Mouse (Mus musculus) liver, embryonic 12.5 days (tissue): ENCODE data around the gene Rab31. TPM values are rescaled to one million over a fixed set of nuclear protein-coding genes. Genes with fewer than 3 reads are reported as not detected.
A peak's percentile ranks its signal among the peaks of the same experiment; 100 is the strongest.

Experiments
- ATAC-seq: fragments of 200-750 bp; cut with Nextera tagmentation; 2 replicates; pipeline ENCODE4 v1.8.0; 2017; ENCODE audit warnings: moderate number of reproducible peaks, mild to moderate bottlenecking, moderate library complexity
- H3K27ac ChIP-seq: fragments of 300-500 bp; sonication (generic); 2 replicates; pipeline ENCODE4 v1.5.1; 2016; ENCODE audit warnings: mild to moderate bottlenecking
- H3K27me3 ChIP-seq: fragments of 300-500 bp; sonication (generic); replicated peaks from 2 replicates; pipeline ENCODE4 v1.6.1; 2016; ENCODE audit warnings: mild to moderate bottlenecking, moderate library complexity
- H3K36me3 ChIP-seq: fragments of 300-500 bp; sonication (generic); 2 replicates; pipeline ENCODE4 v1.6.1; 2016; ENCODE audit warnings: mild to moderate bottlenecking, moderate library complexity
- H3K4me1 ChIP-seq: fragments of 300-500 bp; sonication (generic); 2 replicates; pipeline ENCODE4 v1.6.1; 2016
- H3K4me2 ChIP-seq: fragments of 300-500 bp; sonication (generic); 2 replicates; pipeline ENCODE4 v1.6.1; 2016; ENCODE audit warnings: mild to moderate bottlenecking, moderate library complexity
- H3K4me3 ChIP-seq: fragments of 300-500 bp; sonication (generic); 2 replicates; pipeline ENCODE4 v1.5.1; 2016; ENCODE audit warnings: mild to moderate bottlenecking, moderate library complexity
- H3K9ac ChIP-seq: fragments of 300-500 bp; sonication (generic); 2 replicates; pipeline ENCODE4 v1.6.1; 2016; ENCODE audit warnings: mild to moderate bottlenecking, moderate library complexity
- H3K9me3 ChIP-seq: fragments of 300-500 bp; sonication (generic); replicated peaks from 2 replicates; pipeline ENCODE4 v1.6.1; 2016; ENCODE audit warnings: mild to moderate bottlenecking, moderate library complexity
- WGBS: fragments of 180-500 bp; shearing (Covaris S2); methylation state at CpG from one replicate; pipeline ENCODE4 v1.1.7; 2016; ENCODE audit not compliant: insufficient replicate concordance; 5-methylcytosine and 5-hydroxymethylcytosine counted together
- polyA plus RNA-seq: library from polyadenylated mRNA; unstranded; fragments of >200 nt; fragmentation: Nextera tagmentation; extraction: Ambion mirVana; gene quantifications from 2 replicates; pipeline ENCODE4 v1.2.1, GENCODE M21; 2016

Rab31 gene
- polyA plus RNA-seq, 1 experiment from 2014 or later: 7.7 TPM

DNA sequence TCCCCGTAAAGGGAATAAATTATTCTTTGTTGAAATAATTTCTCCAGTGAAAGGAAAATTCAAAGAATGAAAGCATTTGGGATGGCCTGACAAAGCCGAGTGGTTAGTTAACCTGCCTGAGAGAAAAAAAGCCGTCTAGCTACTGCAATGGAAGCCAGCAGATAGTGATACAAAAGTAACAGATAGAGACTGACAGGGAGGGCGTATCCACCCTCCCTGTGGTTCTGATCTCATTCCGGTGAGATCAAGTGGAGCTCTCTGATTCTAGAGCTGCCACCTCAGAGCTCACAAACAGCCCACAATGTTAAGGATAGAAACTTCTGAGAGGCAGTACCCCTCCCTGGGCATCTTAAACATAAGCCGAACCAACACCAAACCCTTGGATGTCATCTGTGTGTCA is 23.6 kb downstream of the Rab31 start:
- H3K27ac ChIP-seq: no peak overlapping the region
- no peak overlapping the region for H3K4me3 ChIP-seq
- H3K4me2 ChIP-seq: no peak overlapping the region
- H3K27me3 ChIP-seq: no peaks in the 10 kb centered on the region
- H3K4me1 ChIP-seq: no peaks in the 10 kb centered on the region
- no peaks in the 10 kb centered on the region for H3K36me3 ChIP-seq
- 68% methylated on average over 6 of the region's 6 CpGs for WGBS
- H3K9me3 ChIP-seq: no peaks in the 10 kb centered on the region
- no peak overlapping the region for H3K9ac ChIP-seq
- ATAC-seq: no peak

DNA sequence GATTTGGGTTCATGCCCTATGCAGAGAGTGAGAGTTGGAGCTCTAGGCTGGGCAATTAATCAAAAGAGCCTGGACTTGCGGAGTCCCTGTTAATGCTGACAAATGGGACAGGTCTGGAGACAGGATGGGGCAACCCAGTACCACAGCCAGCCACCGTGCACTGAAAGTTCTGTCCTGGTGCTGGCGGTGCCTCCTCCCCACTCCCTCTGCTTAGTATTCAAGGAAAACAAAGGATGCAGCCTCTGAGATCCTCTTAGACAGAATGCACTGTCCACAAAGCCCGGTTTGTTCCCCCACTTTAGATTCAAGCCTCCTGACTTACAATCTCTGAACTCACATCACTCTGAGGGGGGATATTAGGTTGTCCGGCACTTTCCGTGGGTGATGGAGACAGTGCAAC is 26.2 kb downstream of the Rab31 start:
- Histone ChIP-seq H3K27me3 (no peaks in the 10 kb centered on the region), H3K9ac (no peak overlapping the region), H3K4me1 (no peaks in the 10 kb centered on the region), H3K4me3 (no peak overlapping the region), H3K9me3 (no peaks in the 10 kb centered on the region), H3K36me3 (no peaks in the 10 kb centered on the region), H3K27ac (no peak overlapping the region), H3K4me2 (no peak overlapping the region)
- no peak for ATAC-seq
- WGBS: 72% methylated on average over 6 of the region's 6 CpGs

- Histone ChIP-seq H3K27ac (no peak overlapping the region), H3K9ac (no peak overlapping the region), H3K4me1 (no peaks in the 10 kb centered on the region), H3K27me3 (no peaks in the 10 kb centered on the region), H3K36me3 (no peaks in the 10 kb centered on the region), H3K4me3 (no peak overlapping the region), H3K4me2 (no peak overlapping the region), H3K9me3 (no peaks in the 10 kb centered on the region)
- WGBS: 70% methylated on average over 11 of the region's 11 CpGs
- no peak for ATAC-seq
Observed at GRCm38 (mm10) chr17:65743664-65744330, 28.8 kb downstream of the Rab31 start.

DNA sequence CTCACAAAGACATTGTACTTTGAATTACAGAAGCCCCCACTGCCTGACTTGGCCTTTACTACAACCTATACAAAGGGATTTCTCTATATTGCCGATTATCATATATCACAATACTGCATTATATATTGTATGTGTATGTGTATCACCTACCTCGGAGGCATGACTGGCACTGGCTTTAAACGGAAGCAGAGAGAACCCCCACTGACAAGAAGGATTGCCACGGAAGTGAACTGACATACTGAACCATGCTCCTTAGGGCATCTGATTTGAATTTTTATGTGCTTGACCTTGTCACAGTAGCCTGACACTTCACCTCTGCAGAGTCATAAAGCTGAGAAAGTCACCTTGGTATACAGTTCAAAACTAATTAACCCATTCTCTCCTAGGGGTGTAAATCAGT is 29.6 kb downstream of the Rab31 start:
- Histone ChIP-seq H3K4me2 (no peak overlapping the region), H3K4me3 (no peak overlapping the region), H3K9ac (no peak overlapping the region), H3K9me3 (no peaks in the 10 kb centered on the region), H3K27me3 (no peaks in the 10 kb centered on the region), H3K4me1 (no peaks in the 10 kb centered on the region), H3K36me3 (no peaks in the 10 kb centered on the region), H3K27ac (no peak overlapping the region)
- ATAC-seq: no peak
- 71% methylated on average over 4 of the region's 4 CpGs for WGBS

DNA sequence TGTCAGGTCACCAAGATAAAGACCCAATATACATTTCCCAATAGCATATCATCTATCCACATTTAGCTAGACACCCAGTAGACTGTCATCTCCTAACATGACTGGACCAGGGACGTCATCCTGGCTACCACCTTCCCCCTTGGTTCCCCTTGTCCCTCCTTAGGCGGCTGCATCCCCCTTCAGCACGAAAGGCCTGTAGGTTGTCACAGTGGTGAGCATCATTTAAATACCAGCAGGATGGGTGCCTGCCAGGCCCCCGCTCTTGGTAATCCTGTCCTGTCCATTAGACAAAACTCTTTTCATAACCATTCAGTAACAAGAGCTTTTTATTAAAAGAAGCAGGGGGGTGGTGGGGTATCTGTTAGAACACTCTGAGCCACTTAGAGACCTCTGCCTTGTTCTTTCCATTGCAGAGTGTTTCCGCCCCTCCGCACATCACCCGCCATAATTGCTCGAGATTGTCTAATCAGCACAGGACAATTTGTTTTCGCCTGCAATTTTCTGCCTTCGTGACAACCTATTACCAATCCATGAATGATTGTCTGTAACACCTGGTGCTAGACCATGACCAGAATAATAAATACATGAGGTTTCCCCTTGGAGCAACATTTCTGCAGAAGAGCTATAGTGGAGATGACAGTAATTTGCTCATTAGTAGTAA is 30.2 kb downstream of the Rab31 start:
- no peak overlapping the region for H3K4me3 ChIP-seq
- H3K9me3 ChIP-seq: no peaks in the 10 kb centered on the region
- WGBS: 73% methylated on average over 10 of the region's 10 CpGs
- H3K9ac ChIP-seq: no peak overlapping the region
- H3K36me3 ChIP-seq: no peaks in the 10 kb centered on the region
- H3K4me1 ChIP-seq: no peaks in the 10 kb centered on the region
- H3K27ac ChIP-seq: no peak overlapping the region
- no peak for ATAC-seq
- H3K27me3 ChIP-seq: no peaks in the 10 kb centered on the region
- no peak overlapping the region for H3K4me2 ChIP-seq

DNA sequence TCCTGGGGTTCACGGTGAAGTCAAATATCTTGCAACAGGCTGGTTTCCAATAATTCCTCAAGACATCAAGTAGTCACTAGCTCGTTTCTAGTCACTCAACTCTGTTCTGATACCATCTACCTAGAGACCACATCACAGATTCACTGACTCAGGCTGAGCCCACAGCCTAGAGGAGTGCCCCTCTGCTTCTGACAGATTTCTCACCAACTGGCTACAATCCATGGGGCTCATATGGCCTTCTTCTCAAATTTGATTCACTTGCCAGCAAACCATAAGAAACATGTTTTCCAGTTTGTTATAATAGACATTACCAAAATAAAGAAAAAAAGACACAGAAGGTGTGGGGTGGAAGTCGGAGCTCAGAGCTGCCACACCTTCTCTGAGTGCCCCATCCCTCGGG is 31.0 kb downstream of the Rab31 start:
- H3K9ac ChIP-seq: no peak overlapping the region
- no peak overlapping the region for H3K27ac ChIP-seq
- no peaks in the 10 kb centered on the region for H3K36me3 ChIP-seq
- no peaks in the 10 kb centered on the region for H3K27me3 ChIP-seq
- no peaks in the 10 kb centered on the region for H3K4me1 ChIP-seq
- no peaks in the 10 kb centered on the region for H3K9me3 ChIP-seq
- 66% methylated on average over 4 of the region's 4 CpGs for WGBS
- no peak overlapping the region for H3K4me2 ChIP-seq
- no peak overlapping the region for H3K4me3 ChIP-seq
- ATAC-seq: no peak

- Histone ChIP-seq H3K4me1 (no peaks in the 10 kb centered on the region), H3K4me2 (no peak overlapping the region), H3K9me3 (no peaks in the 10 kb centered on the region), H3K4me3 (no peak overlapping the region), H3K9ac (no peak overlapping the region), H3K36me3 (no peaks in the 10 kb centered on the region), H3K27me3 (no peaks in the 10 kb centered on the region), H3K27ac (no peak overlapping the region)
- WGBS: 60% methylated on average over 15 of the region's 15 CpGs
- ATAC-seq: no peak
Observed at GRCm38 (mm10) chr17:65739874-65740725, 32.5 kb downstream of the Rab31 start.

DNA sequence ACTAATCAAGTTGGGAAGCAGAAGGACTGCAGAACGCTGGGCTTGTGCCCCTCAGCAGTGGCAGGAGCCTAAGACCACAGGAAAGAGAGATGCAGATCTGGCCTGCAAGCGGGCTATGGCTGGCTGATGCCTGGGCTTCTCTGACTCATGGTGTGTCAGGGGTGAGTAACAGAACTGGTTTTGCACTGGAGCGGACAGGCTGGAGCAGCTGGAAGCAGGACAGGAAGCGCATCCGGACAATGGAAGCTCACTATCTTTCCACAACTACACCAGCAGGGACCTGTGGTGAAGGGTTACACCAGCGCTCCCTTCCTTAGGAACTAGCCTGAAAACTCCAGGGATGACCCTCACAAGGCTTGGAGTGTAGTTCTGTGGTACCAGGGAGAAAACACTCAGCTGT is 34.9 kb downstream of the Rab31 start:
- Histone ChIP-seq H3K4me3 (no peak overlapping the region), H3K4me2 (no peak overlapping the region), H3K27me3 (no peaks in the 10 kb centered on the region), H3K9ac (no peak overlapping the region), H3K27ac (0 out of 2 replicates have a peak overlapping the region, but pooled peaks have one; percentile 4), H3K4me1 (no peaks in the 10 kb centered on the region), H3K36me3 (no peaks in the 10 kb centered on the region), H3K9me3 (no peaks in the 10 kb centered on the region)
- 46% methylated on average over 6 of the region's 6 CpGs for WGBS
- ATAC-seq: 0 out of 2 replicates have a peak, but pooled peaks have one; percentile 49

GRCm38 (mm10) chr17:65737175-65737574 is 35.4 kb downstream of the Rab31 start:
- Histone ChIP-seq H3K4me3 (no peak overlapping the region), H3K4me1 (no peaks in the 10 kb centered on the region), H3K36me3 (no peaks in the 10 kb centered on the region), H3K27ac (no peak overlapping the region), H3K27me3 (no peaks in the 10 kb centered on the region), H3K9me3 (no peaks in the 10 kb centered on the region), H3K9ac (no peak overlapping the region), H3K4me2 (no peak overlapping the region)
- ATAC-seq: no peak
- WGBS: 43% methylated on average over 5 of the region's 5 CpGs

DNA sequence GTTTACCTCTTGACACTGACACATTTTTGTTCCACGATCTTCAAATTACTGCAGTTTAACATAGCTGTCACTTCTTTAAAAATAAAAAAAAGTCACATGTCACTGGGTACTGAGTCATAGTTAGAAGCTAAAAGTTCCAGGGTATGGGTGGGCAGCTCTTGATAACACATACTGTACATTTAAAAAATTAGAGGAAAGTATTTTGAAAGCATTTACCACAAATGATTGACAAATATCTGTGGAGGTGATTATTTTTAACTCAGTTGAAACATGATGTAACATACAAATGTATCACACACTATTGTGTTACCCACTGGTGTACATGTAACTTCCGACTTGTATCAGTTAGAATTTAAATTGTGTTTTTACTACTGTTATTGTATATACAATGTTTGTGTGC is 37.5 kb downstream of the Rab31 start:
- 65% methylated on average over 2 of the region's 2 CpGs for WGBS
- H3K36me3 ChIP-seq: no peaks in the 10 kb centered on the region
- H3K4me3 ChIP-seq: no peak overlapping the region
- no peak overlapping the region for H3K27ac ChIP-seq
- no peak overlapping the region for H3K4me2 ChIP-seq
- no peaks in the 10 kb centered on the region for H3K4me1 ChIP-seq
- no peak overlapping the region for H3K9ac ChIP-seq
- H3K27me3 ChIP-seq: no peaks in the 10 kb centered on the region
- no peak for ATAC-seq
- no peaks in the 10 kb centered on the region for H3K9me3 ChIP-seq

- no peak overlapping the region for H3K9ac ChIP-seq
Observed at GRCm38 (mm10) chr17:65732666-65733065, 39.9 kb downstream of the Rab31 start.

DNA sequence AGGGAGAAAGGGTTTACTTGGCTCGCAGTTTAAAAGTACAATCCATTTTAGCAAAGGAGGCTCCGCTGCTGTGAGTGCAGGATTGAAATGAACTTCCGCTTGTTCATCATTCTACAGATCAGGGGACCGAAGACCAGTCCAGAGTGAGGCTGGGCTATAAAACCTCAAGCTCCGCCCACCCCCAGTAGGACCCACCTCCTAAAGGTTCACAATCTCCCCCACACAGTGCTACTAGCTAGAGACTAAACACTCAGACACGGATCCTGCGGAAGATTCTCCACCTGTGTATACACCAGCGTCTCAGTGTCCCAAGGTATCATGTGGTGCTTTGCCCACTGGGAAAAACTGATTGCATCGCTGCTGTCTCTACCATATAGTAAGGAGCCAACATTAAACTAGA is 40.8 kb downstream of the Rab31 start:
- Histone ChIP-seq H3K9me3 (no peaks in the 10 kb centered on the region), H3K27me3 (no peaks in the 10 kb centered on the region), H3K4me2 (no peak overlapping the region), H3K36me3 (no peaks in the 10 kb centered on the region), H3K4me3 (no peak overlapping the region), H3K9ac (no peak overlapping the region), H3K27ac (no peak overlapping the region), H3K4me1 (no peaks in the 10 kb centered on the region)
- WGBS: 60% methylated on average over 9 of the region's 9 CpGs
- ATAC-seq: peak; percentile 21; the same call in 1 of the 2 replicates

More at GRCm38 (mm10) chr17:65732666-65733065, 39.9 kb downstream of the Rab31 start:
- no peaks in the 10 kb centered on the region for H3K36me3 ChIP-seq
- H3K27me3 ChIP-seq: no peaks in the 10 kb centered on the region
- WGBS: 55% methylated on average over 4 of the region's 4 CpGs
- no peak overlapping the region for H3K27ac ChIP-seq
- no peak overlapping the region for H3K4me3 ChIP-seq
- H3K4me2 ChIP-seq: no peak overlapping the region
- no peaks in the 10 kb centered on the region for H3K9me3 ChIP-seq
- no peak for ATAC-seq
- no peaks in the 10 kb centered on the region for H3K4me1 ChIP-seq
